Mouse (Mus musculus): ENCODE results near the gene Tas2r131. TPM values are rescaled to one million over a fixed set of nuclear protein-coding genes. Genes with fewer than 3 reads are reported as not detected.

The Tas2r131 gene
- not detected for total RNA-seq (2023)

GRCm38 (mm10) chr6:132957819-132958218 is at the start of gene Tas2r131:
Gene Tas2r131 (minus strand): TSS chr6:132957919.

GRCm38 (mm10) chr6:132980865-132981264 is 23.1 kb upstream of the Tas2r131 start, which contains the start of gene Tas2r109:
Gene Tas2r109 (minus strand): TSS chr6:132980965.

GRCm38 (mm10) chr6:132950802-132951201 is 6.9 kb downstream of the Tas2r131 start, which contains the start of gene Tas2r129:
Gene Tas2r129 (plus strand): TSS chr6:132951102.

GRCm38 (mm10) chr6:132909351-132909750 is 48.4 kb downstream of the Tas2r131 start, which contains the start of gene Tas2r125:
Gene Tas2r125 (plus strand): TSS chr6:132909651.

Other genes with a start within 250 kb of the Tas2r131 start
- gene Tas2r122, start 246.0 kb downstream of the Tas2r131 start, total RNA-seq (2023) = not detected
- gene Tas2r115, start 219.9 kb downstream of the Tas2r131 start, total RNA-seq (2023) = not detected
- not detected for gene Tas2r124, start 203.2 kb downstream of the Tas2r131 start, total RNA-seq (2023)
- gene Tas2r102, start 195.8 kb downstream of the Tas2r131 start, total RNA-seq (2023) = not detected
- gene Tas2r136, start 179.8 kb downstream of the Tas2r131 start, total RNA-seq (2023) = not detected
- gene Tas2r117, start 155.1 kb downstream of the Tas2r131 start, total RNA-seq (2023) = not detected
- not detected for gene Tas2r123, start 110.8 kb downstream of the Tas2r131 start, total RNA-seq (2023)
- not detected for gene Tas2r116, start 102.5 kb downstream of the Tas2r131 start, total RNA-seq (2023)
- not detected for gene Tas2r110, start 89.9 kb downstream of the Tas2r131 start, total RNA-seq (2023)
- gene Tas2r113, start 64.9 kb downstream of the Tas2r131 start, total RNA-seq (2023) = not detected
- not detected for gene Tas2r125, start 48.3 kb downstream of the Tas2r131 start, total RNA-seq (2023)
- gene Tas2r129, start 6.8 kb downstream of the Tas2r131 start, total RNA-seq (2023) = not detected
- not detected for gene Tas2r109, start 23.0 kb upstream of the Tas2r131 start, total RNA-seq (2023)
- not detected for gene Tas2r103, start 79.2 kb upstream of the Tas2r131 start, total RNA-seq (2023)
- gene Tas2r140, start 97.9 kb upstream of the Tas2r131 start, total RNA-seq (2023) = not detected
- 1 to 10 TPM; 5.6 to 8.4 TPM for gene Smim10l1, start 147.0 kb upstream of the Tas2r131 start, total RNA-seq (2023)